Mouse (Mus musculus) limb, embryonic 13.5 days (tissue): ENCODE data around the gene Gm7903. TPM values are rescaled to one million over a fixed set of nuclear protein-coding genes. Genes with fewer than 3 reads are reported as not detected.
"Not testable (repeated sequence)": the region's sequence is repeated elsewhere in the genome, so short reads cannot be mapped to it uniquely, and the experiment has no call there.

Experiments
- ATAC-seq: fragments of 200-750 bp; cut with Nextera tagmentation; 2 replicates; pipeline ENCODE4 v1.8.0; 2017; ENCODE audit warnings: low read depth, moderate number of reproducible peaks, moderate TSS enrichment; ENCODE audit not compliant: low FRiP score
- H3K27ac ChIP-seq: fragments of 300-500 bp; sonication (generic); 2 replicates; pipeline ENCODE4 v1.5.1; 2015; ENCODE audit warnings: inconsistent platforms, mild to moderate bottlenecking, moderate library complexity
- H3K27me3 ChIP-seq: fragments of 300-500 bp; sonication (generic); 2 replicates; pipeline ENCODE4 v1.6.1; 2015; ENCODE audit warnings: mild to moderate bottlenecking, inconsistent platforms
- H3K36me3 ChIP-seq: fragments of 300-500 bp; sonication (generic); 2 replicates; pipeline ENCODE4 v1.6.1; 2015; ENCODE audit warnings: inconsistent platforms, mild to moderate bottlenecking, moderate library complexity
- H3K4me1 ChIP-seq: fragments of 300-500 bp; sonication (generic); 2 replicates; pipeline ENCODE4 v1.6.1; 2015; ENCODE audit warnings: inconsistent platforms
- H3K4me2 ChIP-seq: fragments of 300-500 bp; sonication (generic); replicated peaks from 2 replicates; pipeline ENCODE4 v1.6.1; 2015; ENCODE audit warnings: inconsistent platforms, mild to moderate bottlenecking, moderate library complexity
- H3K4me3 ChIP-seq: fragments of 300-500 bp; sonication (generic); 2 replicates; pipeline ENCODE4 v1.5.1; 2015; ENCODE audit warnings: moderate library complexity, mild to moderate bottlenecking, inconsistent platforms
- H3K9ac ChIP-seq: fragments of 300-500 bp; sonication (generic); 2 replicates; pipeline ENCODE4 v1.6.1; 2015; ENCODE audit warnings: mild to moderate bottlenecking, inconsistent platforms
- H3K9me3 ChIP-seq: fragments of 300-500 bp; sonication (generic); 2 replicates; pipeline ENCODE4 v1.6.1; 2016; ENCODE audit warnings: inconsistent platforms
- WGBS: fragments of 180-500 bp; shearing (Covaris S2); methylation state at CpG from one replicate; pipeline ENCODE4 v1.1.7; 2015; 5-methylcytosine and 5-hydroxymethylcytosine counted together
- polyA plus RNA-seq: library from polyadenylated mRNA; unstranded; fragments of >200 nt; fragmentation: Nextera tagmentation; extraction: Ambion mirVana; gene quantifications from 2 replicates; pipeline ENCODE4 v1.2.1, GENCODE M21; 2015

Gene Gm7903
- not detected in 2 replicates for polyA plus RNA-seq

DNA sequence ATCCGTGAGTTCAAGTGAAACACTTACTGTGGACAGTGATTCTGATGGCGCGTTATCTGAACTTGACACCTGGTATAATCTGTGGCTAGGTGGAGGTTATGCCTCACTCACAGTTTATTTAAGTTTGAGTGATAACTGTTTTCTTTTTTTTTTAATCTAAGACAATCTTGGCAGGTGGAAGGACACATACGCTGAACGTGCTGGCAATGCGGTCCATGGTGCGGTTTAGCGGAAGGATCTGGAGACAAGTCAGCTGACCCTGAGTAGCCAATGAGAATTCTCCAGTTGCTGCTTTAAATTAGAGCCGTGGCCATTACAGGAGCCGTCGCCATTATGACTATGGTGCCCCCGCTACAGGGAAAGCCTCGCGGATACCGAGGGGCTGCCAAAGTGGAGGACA is at the start of gene Gm7903:
Gene Gm7903, plus strand, starts transcription at position 301 of the 400 bp plus-strand sequence.
- not testable (repeated sequence) for ATAC-seq, H3K27me3 ChIP-seq, H3K27ac ChIP-seq, H3K4me3 ChIP-seq, H3K4me2 ChIP-seq, H3K4me1 ChIP-seq, H3K9ac ChIP-seq, H3K9me3 ChIP-seq, H3K36me3 ChIP-seq
- no CpG with 5 or more reads among the region's 15 CpGs for WGBS

DNA sequence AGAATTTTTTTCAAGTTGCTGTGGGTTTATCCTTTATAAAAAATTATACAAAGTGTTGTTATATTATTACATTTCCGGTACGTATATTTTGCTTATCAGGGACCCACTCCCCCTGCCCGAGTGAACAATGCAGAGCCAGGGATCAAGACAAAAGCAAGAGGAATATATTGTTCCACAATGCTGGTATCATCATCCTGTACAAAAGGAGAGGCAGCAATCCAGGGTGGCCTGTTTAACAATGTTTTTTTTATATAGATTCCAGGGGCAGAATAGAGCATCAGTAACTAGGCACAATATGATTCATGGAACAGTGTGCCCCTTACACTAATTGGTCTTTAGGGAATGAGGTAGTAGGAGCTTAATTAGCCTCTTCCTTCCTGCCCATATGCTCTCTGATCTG is 30.1 kb upstream of the Gm7903 start:
- not testable (repeated sequence) for H3K27me3 ChIP-seq, H3K9me3 ChIP-seq, H3K4me1 ChIP-seq, H3K4me3 ChIP-seq, ATAC-seq, H3K27ac ChIP-seq, H3K36me3 ChIP-seq, H3K4me2 ChIP-seq, H3K9ac ChIP-seq
- no CpG with 5 or more reads among the region's 3 CpGs for WGBS

DNA sequence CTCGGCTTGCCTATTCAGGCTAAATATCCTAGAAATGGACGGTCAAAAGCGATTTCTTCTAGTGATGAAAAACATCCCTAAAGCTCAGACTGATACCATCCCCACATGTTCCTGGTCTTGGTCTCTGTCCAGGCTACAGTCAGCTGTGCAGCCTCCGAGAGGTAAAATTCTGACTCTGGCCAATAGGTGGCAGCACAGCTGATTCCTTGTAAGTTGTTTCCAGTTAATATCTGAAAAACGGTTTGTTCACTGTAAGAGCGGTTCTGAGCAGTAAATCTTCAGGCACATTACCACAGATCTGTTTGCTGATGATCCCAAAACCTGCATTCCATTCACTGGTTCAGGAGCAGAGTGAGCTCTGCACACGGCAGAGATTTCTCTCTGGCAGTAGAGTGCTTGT is 12.4 kb upstream of the Gm7903 start:
- H3K27ac ChIP-seq, H3K9ac ChIP-seq, H3K4me1 ChIP-seq, H3K4me3 ChIP-seq, H3K36me3 ChIP-seq, H3K27me3 ChIP-seq, H3K4me2 ChIP-seq, H3K9me3 ChIP-seq, ATAC-seq: not testable (repeated sequence)
- 51% methylated on average over 4 of the region's 7 CpGs for WGBS

DNA sequence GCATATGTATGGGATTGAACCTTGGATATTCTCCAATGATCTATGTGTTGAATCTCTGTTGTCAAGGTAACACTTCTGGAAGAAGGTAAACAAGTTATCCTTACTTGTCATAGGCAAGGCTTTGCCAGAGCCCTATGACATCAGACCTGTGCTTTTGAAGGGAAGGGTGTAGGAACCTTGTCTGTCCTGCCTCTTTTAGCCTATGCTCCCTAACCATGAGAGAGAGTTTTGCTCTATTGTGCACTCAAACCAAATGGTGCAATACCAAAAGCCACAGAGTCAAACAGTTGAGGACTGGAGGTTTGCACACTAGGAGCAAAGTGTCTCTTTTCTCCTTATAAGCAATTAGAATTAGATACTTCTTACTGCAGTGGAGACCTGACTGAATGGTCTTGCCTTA is 11.8 kb upstream of the Gm7903 start:
- not testable (repeated sequence) for H3K9me3 ChIP-seq, H3K27me3 ChIP-seq, H3K4me2 ChIP-seq, H3K27ac ChIP-seq, H3K9ac ChIP-seq, ATAC-seq, H3K4me1 ChIP-seq, H3K4me3 ChIP-seq, H3K36me3 ChIP-seq

DNA sequence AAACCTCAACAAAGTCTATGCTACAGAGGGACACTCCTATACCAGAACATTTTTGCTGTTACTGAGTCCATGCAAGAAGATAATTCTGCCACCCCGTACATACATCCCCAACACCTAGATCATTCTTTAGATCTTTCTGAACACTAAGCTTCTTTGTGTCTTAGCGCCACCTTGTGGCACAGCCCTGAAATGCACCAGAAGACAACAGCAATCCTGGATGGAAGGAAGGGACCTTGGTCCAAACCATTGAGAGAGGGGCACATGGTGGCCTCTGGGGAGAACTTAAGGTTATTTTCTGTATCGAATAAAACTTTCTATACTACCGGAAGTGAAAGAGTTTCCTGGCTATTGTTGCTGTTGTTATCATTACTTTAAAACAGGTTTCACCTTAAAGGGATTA is 11.2 kb upstream of the Gm7903 start:
- H3K27me3 ChIP-seq, H3K27ac ChIP-seq, H3K9ac ChIP-seq, H3K4me1 ChIP-seq, H3K4me3 ChIP-seq, H3K4me2 ChIP-seq, H3K36me3 ChIP-seq, H3K9me3 ChIP-seq, ATAC-seq: not testable (repeated sequence)
- no CpG with 5 or more reads among the region's 4 CpGs for WGBS

DNA sequence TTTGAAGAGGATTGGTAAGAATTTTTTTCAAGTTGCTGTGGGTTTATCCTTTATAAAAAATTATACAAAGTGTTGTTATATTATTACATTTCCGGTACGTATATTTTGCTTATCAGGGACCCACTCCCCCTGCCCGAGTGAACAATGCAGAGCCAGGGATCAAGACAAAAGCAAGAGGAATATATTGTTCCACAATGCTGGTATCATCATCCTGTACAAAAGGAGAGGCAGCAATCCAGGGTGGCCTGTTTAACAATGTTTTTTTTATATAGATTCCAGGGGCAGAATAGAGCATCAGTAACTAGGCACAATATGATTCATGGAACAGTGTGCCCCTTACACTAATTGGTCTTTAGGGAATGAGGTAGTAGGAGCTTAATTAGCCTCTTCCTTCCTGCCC is 30.5 kb downstream of the Gm7903 start:
- H3K4me2 ChIP-seq, H3K4me1 ChIP-seq, H3K27ac ChIP-seq, H3K4me3 ChIP-seq, H3K9me3 ChIP-seq, ATAC-seq, H3K36me3 ChIP-seq, H3K27me3 ChIP-seq, H3K9ac ChIP-seq: not testable (repeated sequence)
- WGBS, result no CpG with 5 or more reads among the region's 3 CpGs

DNA sequence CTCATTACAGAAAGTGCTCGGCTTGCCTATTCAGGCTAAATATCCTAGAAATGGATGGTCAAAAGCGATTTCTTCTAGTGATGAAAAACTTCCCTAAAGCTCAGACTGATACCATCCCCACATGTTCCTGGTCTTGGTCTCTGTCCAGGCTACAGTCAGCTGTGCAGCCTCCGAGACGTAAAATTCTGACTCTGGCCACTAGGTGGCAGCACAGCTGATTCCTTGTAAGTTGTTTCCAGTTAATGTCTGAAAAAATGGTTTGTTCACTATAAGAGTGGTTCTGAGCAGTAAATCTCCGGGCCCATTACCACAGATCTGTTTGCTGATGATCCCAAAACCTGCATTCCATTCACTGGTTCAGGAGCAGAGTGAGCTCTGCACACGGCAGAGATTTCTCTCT is 48.3 kb downstream of the Gm7903 start:
- H3K36me3 ChIP-seq, H3K4me2 ChIP-seq, ATAC-seq, H3K4me1 ChIP-seq, H3K27ac ChIP-seq, H3K9ac ChIP-seq, H3K9me3 ChIP-seq, H3K4me3 ChIP-seq, H3K27me3 ChIP-seq: not testable (repeated sequence)
- WGBS, result no CpG with 5 or more reads among the region's 6 CpGs

DNA sequence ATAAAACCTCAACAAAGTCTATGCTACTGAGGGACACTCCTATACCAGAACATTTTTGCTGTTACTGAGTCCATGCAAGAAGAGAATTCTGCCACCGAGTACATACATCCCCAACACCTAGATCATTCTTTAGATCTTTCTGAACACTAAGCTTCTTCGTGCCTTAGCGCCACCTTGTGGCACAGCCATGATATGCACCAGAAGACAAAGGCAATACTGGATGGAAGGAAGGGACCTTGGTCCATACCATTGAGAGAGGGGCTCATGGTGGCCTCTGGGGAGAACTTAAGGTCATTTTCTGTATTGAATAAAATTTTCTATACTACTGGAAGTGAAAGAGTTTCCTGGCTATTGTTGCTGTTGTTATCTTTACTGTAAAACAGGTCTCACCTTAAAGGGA is 49.5 kb downstream of the Gm7903 start:
- not testable (repeated sequence) for ATAC-seq, H3K36me3 ChIP-seq, H3K9me3 ChIP-seq, H3K4me2 ChIP-seq, H3K4me1 ChIP-seq, H3K9ac ChIP-seq, H3K4me3 ChIP-seq, H3K27ac ChIP-seq, H3K27me3 ChIP-seq
- no CpG with 5 or more reads among the region's 3 CpGs for WGBS

Other genes starting within 250 kb of the Gm7903 start
- 9.7 and 10.0 TPM in 2 replicates for gene Tceal6, start 223.1 kb upstream of the Gm7903 start, polyA plus RNA-seq
- 0.05 TPM in 1 of 2 replicates, not detected in the other for gene Pramel3, start 131.5 kb upstream of the Gm7903 start, polyA plus RNA-seq
- gene Gm5128, start 60.6 kb upstream of the Gm7903 start, polyA plus RNA-seq, result not detected in 2 replicates
- gene AV320801, start 60.8 kb downstream of the Gm7903 start, polyA plus RNA-seq, result not detected in 2 replicates
- gene Nxf7, start 164.9 kb downstream of the Gm7903 start, polyA plus RNA-seq, result not detected in 2 replicates
- 0.11 and 0.22 TPM in 2 replicates for gene Prame, start 193.9 kb downstream of the Gm7903 start, polyA plus RNA-seq